Mouse (Mus musculus): Measurements from ENCODE around the gene L3mbtl3. TPM values are rescaled to one million over a fixed set of nuclear protein-coding genes. Genes with fewer than 3 reads are reported as not detected.

L3mbtl3 gene
- 24.9 and 26.6 TPM in 2 replicates for polyA plus RNA-seq (2015; fragmentation: Nextera tagmentation; extraction: Ambion mirVana)

GRCm38 (mm10) chr10:26375790-26376545 is at the start of gene L3mbtl3:
Gene L3mbtl3 (minus strand): TSS chr10:26375971.
- Histone ChIP-seq H3K9me3 (no peaks in the 10 kb centered on the region), H3K9ac (replicated peaks) (peak within 1 kb of the TSS; percentile 78), H3K4me1 (peaks cover 27% of the 10 kb centered on the region), H3K27ac (replicated peaks) (peak within 1 kb of the TSS; percentile 95), H3K4me3 (peak within 1 kb of the TSS; percentile 88), H3K4me2 (replicated peaks) (peak within 1 kb of the TSS; percentile 99), H3K36me3 (no peaks in the 10 kb centered on the region), H3K27me3 (no peaks in the 10 kb centered on the region)
- peak; percentile 91 for ATAC-seq (replicated peaks)
- WGBS = 1% methylated on average over 42 of the region's 42 CpGs

DNA sequence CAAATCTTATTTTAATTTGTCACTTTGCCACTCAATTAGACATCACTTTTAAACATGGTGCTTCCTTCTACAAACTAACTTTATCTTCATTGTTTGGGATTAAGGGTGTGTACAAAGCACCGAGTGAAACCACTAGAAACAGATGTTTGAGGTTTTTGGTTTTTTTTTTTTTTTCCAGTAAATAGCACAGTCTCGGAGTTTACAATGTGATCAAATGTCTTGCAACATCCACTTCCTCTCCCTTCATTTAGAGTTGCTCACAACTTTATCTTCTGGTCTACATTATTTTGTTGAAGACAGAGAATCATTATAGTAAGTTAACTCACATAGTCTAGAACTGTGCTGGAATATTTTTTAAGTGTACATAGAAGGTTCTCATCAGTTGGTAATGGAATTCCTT is 45.4 kb upstream of the L3mbtl3 start:
- Histone ChIP-seq H3K27me3 (no peaks in the 10 kb centered on the region), H3K4me3 (no peak overlapping the region), H3K4me2 (replicated peaks) (no peak overlapping the region), H3K9ac (replicated peaks) (no peak overlapping the region), H3K36me3 (no peaks in the 10 kb centered on the region), H3K9me3 (no peaks in the 10 kb centered on the region), H3K4me1 (no peaks in the 10 kb centered on the region), H3K27ac (replicated peaks) (no peak overlapping the region)
- WGBS = 82% methylated on average over 2 of the region's 2 CpGs
- no peak for ATAC-seq (replicated peaks)

- Histone ChIP-seq H3K9me3 (no peaks in the 10 kb centered on the region), H3K4me1 (no peaks in the 10 kb centered on the region)
- ATAC-seq (replicated peaks) = no peak
These were observed 12.9 kb upstream of the L3mbtl3 start for GRCm38 (mm10) chr10:26388656-26389055.

GRCm38 (mm10) chr10:26377332-26377602 is 1.5 kb upstream of the L3mbtl3 start:
- WGBS = 75% methylated on average over 6 of the region's 6 CpGs
- H3K4me1 ChIP-seq = peaks cover 22% of the 10 kb centered on the region
- H3K9me3 ChIP-seq = no peaks in the 10 kb centered on the region
- H3K36me3 ChIP-seq = no peaks in the 10 kb centered on the region
- no peak overlapping the region for H3K4me2 ChIP-seq (replicated peaks)
- H3K27ac ChIP-seq (replicated peaks) = no peak overlapping the region
- no peak overlapping the region for H3K4me3 ChIP-seq
- no peaks in the 10 kb centered on the region for H3K27me3 ChIP-seq
- no peak overlapping the region for H3K9ac ChIP-seq (replicated peaks)
- no peak for ATAC-seq (replicated peaks)

More at GRCm38 (mm10) chr10:26388656-26389055, 12.9 kb upstream of the L3mbtl3 start:
- Histone ChIP-seq H3K27me3 (no peaks in the 10 kb centered on the region), H3K36me3 (no peaks in the 10 kb centered on the region), H3K4me3 (no peak overlapping the region), H3K9ac (replicated peaks) (no peak overlapping the region), H3K4me2 (replicated peaks) (no peak overlapping the region), H3K27ac (replicated peaks) (no peak overlapping the region)

GRCm38 (mm10) chr10:26376546-26377331 is 968 bp upstream of the L3mbtl3 start:
- peak overlapping the region; percentile 78; the same call in 1 of the 2 replicates for H3K9ac ChIP-seq (replicated peaks)
- H3K27ac ChIP-seq (replicated peaks) = peak overlapping the region; percentile 95
- H3K27me3 ChIP-seq = no peaks in the 10 kb centered on the region
- H3K36me3 ChIP-seq = no peaks in the 10 kb centered on the region
- H3K4me1 ChIP-seq = peaks cover 24% of the 10 kb centered on the region
- H3K4me3 ChIP-seq = peak overlapping the region; percentile 88
- ATAC-seq (replicated peaks) = 0 out of 2 replicates have a peak, but pooled peaks have one; percentile 9
- peak overlapping the region; percentile 99 for H3K4me2 ChIP-seq (replicated peaks)
- no peaks in the 10 kb centered on the region for H3K9me3 ChIP-seq
- WGBS = 29% methylated on average over 10 of the region's 10 CpGs

DNA sequence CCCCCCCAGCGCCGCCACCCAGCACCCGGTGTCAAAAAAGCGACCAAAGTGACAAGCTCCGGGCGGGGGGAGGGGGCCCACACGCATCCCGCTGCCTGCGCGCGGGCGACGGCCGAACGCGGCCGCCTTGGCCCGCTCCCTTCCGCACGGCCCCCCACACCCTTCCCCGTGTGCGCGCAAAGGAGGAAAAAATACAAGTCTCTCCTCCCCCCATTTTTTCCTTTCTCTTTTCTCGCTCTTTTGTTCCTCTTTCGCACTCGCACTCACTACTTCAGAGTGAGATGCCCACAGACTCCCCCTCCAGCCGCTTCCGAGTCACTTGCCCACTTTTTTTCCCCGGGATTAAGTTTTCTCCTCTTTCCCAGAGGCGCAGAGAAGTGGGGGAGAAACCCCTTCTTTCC is 420 bp downstream of the L3mbtl3 start:
- 0% methylated on average over 19 of the region's 30 CpGs for WGBS
- peak overlapping the region; percentile 78 for H3K9ac ChIP-seq (replicated peaks)
- no peaks in the 10 kb centered on the region for H3K9me3 ChIP-seq
- H3K36me3 ChIP-seq = no peaks in the 10 kb centered on the region
- peak; percentile 51 for ATAC-seq (replicated peaks)
- peak overlapping the region; percentile 99 for H3K4me2 ChIP-seq (replicated peaks)
- peak overlapping the region; percentile 95 for H3K27ac ChIP-seq (replicated peaks)
- H3K27me3 ChIP-seq = no peaks in the 10 kb centered on the region
- H3K4me1 ChIP-seq = peaks cover 27% of the 10 kb centered on the region
- H3K4me3 ChIP-seq = peak overlapping the region; percentile 88

DNA sequence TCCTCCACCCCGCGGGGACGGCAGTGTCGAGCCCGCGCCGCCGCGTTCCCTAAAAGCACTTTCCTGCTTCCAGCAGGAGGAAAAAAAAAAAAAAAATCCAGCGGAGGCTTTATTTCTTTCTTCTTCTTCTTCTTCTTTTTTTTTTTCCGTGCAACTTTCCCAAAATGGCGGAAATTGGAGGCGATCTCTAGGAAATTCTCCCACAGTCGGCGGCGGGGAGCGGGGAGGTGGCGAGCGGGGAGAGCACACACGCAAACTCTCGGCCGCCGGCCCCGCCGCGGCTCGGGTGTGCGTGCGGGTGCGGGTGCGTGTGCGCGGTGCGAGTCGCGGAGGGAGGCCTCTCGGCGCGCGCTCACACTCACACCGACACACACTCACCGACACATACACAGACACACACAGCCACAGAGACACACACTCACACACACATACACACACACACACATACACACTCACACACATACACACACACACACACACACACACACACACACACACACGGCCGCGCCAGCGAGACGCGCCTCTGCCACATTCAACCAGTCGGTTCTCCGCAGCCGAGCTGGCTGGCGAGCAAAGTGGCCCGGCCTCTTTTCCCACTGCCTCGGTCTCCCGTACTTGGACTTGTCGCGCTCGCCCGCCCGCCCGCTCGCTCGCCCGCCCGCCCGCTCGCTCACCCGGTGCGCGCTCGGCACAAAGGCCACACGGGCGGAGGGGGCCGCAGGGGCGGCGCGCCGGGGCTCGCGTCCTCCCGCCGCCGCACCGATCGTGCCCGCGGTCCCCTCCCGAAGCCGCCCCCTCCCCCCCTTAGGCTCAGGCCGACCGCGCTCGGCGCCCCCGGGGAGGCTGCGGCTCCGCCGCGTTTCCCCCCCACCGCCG is 1.1 kb downstream of the L3mbtl3 start:
- H3K4me3 ChIP-seq = peak overlapping the region; percentile 88
- WGBS = under 1% methylated on average over 82 of the region's 101 CpGs
- no peaks in the 10 kb centered on the region for H3K9me3 ChIP-seq
- no peaks in the 10 kb centered on the region for H3K36me3 ChIP-seq
- H3K4me2 ChIP-seq (replicated peaks) = peak overlapping the region; percentile 99
- H3K27ac ChIP-seq (replicated peaks) = peak overlapping the region; percentile 95
- ATAC-seq (replicated peaks) = peak; percentile 53
- no peaks in the 10 kb centered on the region for H3K27me3 ChIP-seq
- peak overlapping the region; percentile 78 for H3K9ac ChIP-seq (replicated peaks)
- peaks cover 27% of the 10 kb centered on the region for H3K4me1 ChIP-seq

- no peaks in the 10 kb centered on the region for H3K9me3 ChIP-seq
- H3K9ac ChIP-seq (replicated peaks) = peak overlapping the region; percentile 78
- H3K27me3 ChIP-seq = no peaks in the 10 kb centered on the region
- H3K4me3 ChIP-seq = peak overlapping the region; percentile 88
- H3K4me2 ChIP-seq (replicated peaks) = peak overlapping the region; percentile 99
- H3K36me3 ChIP-seq = no peaks in the 10 kb centered on the region
- peak overlapping the region; percentile 95 for H3K27ac ChIP-seq (replicated peaks)
- H3K4me1 ChIP-seq = peaks cover 27% of the 10 kb centered on the region
- WGBS = under 1% methylated on average over 71 of the region's 71 CpGs
- peak; percentile 33 for ATAC-seq (replicated peaks)
These were observed 1.8 kb downstream of the L3mbtl3 start for GRCm38 (mm10) chr10:26373951-26374435.

DNA sequence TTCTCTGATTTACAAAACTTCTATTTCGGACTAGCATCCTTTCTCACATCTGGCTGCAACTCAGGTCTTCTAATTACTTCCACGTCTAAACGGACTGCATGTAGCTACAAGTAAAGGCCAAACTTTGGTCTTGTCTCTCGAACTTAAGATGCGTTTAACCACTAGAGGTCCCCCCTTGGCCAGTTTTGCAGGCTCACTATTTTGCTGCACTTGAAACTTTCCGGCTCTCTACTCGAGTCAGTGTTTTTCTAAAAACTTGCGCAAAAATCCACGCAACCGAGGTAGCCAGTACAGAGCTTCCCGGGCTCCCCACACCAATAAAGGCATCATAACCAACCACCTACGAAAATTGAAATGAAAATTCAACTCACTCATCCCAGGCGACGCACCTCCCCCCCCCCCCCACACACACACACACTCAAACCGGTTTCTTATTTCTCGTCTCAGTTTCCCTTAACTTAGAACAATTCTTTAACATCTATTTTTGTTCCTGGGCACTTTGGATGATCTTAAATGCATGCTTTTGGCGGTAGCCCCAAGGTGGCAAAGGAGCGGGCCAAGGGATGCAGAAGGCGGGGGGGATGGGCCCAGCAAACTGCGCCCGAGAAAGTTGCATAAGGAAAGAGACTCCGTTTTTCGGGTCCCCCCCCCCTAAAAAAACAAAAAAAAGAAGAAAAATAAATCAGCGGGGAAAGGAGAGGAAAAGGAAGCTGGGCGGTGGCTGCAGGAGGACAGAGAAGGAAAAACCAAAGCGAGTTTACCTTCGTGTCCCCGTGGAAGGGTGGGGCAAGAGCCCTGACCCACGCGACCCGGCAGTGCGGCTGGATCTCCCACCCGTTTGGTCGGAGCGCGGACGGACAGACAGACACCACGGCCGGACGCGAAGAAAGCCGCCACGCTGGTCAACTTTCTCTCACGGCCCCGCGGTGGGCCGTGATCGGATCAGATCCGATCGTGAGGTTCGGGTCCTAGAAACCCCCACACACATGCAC is 2.5 kb downstream of the L3mbtl3 start:
- no peaks in the 10 kb centered on the region for H3K36me3 ChIP-seq
- H3K4me3 ChIP-seq = peak overlapping the region; percentile 88
- WGBS = under 1% methylated on average over 50 of the region's 51 CpGs
- H3K27me3 ChIP-seq = no peaks in the 10 kb centered on the region
- peaks cover 27% of the 10 kb centered on the region for H3K4me1 ChIP-seq
- H3K9ac ChIP-seq (replicated peaks) = peak overlapping the region; percentile 78
- peak overlapping the region; percentile 99 for H3K4me2 ChIP-seq (replicated peaks)
- H3K9me3 ChIP-seq = no peaks in the 10 kb centered on the region
- ATAC-seq (replicated peaks) = no peak
- H3K27ac ChIP-seq (replicated peaks) = peak overlapping the region; percentile 95

DNA sequence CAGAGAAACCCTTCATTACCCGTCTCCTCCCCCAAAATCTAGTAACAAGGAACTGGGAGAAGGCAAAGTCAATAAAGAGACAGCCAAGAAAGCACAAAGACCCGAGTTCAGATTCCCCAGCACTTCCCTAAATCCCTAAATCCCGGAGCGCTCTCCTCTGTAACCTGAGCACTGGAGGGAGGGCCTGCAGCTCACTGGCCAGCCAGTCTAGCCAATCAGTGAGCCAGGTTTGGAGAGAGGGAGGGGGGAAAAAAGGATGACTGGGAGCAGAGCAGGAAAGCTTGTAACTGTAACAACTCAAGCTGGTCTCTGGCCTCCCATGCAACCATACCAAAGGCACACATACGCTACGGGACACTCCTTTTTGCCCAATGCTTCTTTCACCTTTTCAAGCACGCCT is 4.4 kb downstream of the L3mbtl3 start:
- Histone ChIP-seq H3K9ac (replicated peaks) (no peak overlapping the region), H3K4me2 (replicated peaks) (no peak overlapping the region), H3K9me3 (no peaks in the 10 kb centered on the region), H3K4me1 (peaks cover 18% of the 10 kb centered on the region), H3K4me3 (no peak overlapping the region), H3K27ac (replicated peaks) (no peak overlapping the region), H3K36me3 (no peaks in the 10 kb centered on the region), H3K27me3 (no peaks in the 10 kb centered on the region)
- WGBS = 67% methylated on average over 7 of the region's 7 CpGs
- no peak for ATAC-seq (replicated peaks)

DNA sequence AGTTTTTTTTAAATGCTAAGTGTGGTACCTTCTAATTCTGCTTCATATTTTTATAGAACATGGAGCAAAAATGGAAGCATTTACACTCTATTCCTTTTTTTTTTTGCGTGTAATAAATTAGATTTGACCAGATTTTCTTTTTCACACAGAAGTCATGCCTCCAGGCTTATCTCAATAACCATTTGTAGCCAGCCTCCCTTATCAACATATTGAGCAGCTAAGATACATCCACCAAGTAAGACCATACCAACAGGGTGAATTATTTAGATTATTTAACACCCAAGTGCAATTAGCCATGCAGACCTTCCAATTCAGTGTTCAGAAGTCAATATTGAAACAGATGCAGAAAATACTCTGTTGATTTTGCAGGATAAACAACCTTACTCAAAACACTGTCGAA is 10.8 kb downstream of the L3mbtl3 start:
- no peak overlapping the region for H3K9ac ChIP-seq (replicated peaks)
- H3K36me3 ChIP-seq = no peaks in the 10 kb centered on the region
- 0 out of 2 replicates have a peak, but pooled peaks cover 4% of the 10 kb centered on the region for H3K4me1 ChIP-seq
- 97% methylated on average over 2 of the region's 2 CpGs for WGBS
- no peak overlapping the region for H3K27ac ChIP-seq (replicated peaks)
- no peaks in the 10 kb centered on the region for H3K9me3 ChIP-seq
- no peak overlapping the region for H3K4me2 ChIP-seq (replicated peaks)
- H3K27me3 ChIP-seq = no peaks in the 10 kb centered on the region
- H3K4me3 ChIP-seq = no peak overlapping the region
- ATAC-seq (replicated peaks) = no peak
